Mouse (Mus musculus) erythroblast, adult 5-6 weeks (primary cell): ENCODE results near the gene Ccdc173. TPM values are rescaled to one million over a fixed set of nuclear protein-coding genes. Genes with fewer than 3 reads are reported as not detected.

Experiments used
- total RNA-seq, 2 experiments: library from RNA; stranded (forward) in 1 of 2; stranded (reverse) in 1 of 2; fragments of 150-400 nt in 1 of 2; fragments of 200-764, 138-1000 nt in 1 of 2; gene quantifications; 2 replicates each; pipeline versions ENCODE4 v1.2.3 to v1.2.4; 2015 to 2017; ENCODE audit warnings: low replicate concordance in 2 of 2

Gene Ccdc173
- total RNA-seq, 2 experiments from 2014 or later: 2.0 TPM; not detected in 1

Other genes with a start within 250 kb of the Ccdc173 start
- not detected in 2 replicates for gene Lrp2, start 203.5 kb downstream of the Ccdc173 start, total RNA-seq (2015; ENCODE audit: low replicate concordance)
- not detected in 2 replicates for gene Lrp2, start 203.5 kb downstream of the Ccdc173 start, total RNA-seq (2017; ENCODE audit: low replicate concordance)
- gene Bbs5, start 142.4 kb downstream of the Ccdc173 start, total RNA-seq (2015; ENCODE audit: low replicate concordance): not detected in 2 replicates
- gene Bbs5, start 142.4 kb downstream of the Ccdc173 start, total RNA-seq (2017; ENCODE audit: low replicate concordance): not detected in 2 replicates
- gene Klhl41, start 119.5 kb downstream of the Ccdc173 start, total RNA-seq (2015; ENCODE audit: low replicate concordance): 1.3 TPM in 1 of 2 replicates, not detected in the other
- gene Klhl41, start 119.5 kb downstream of the Ccdc173 start, total RNA-seq (2017; ENCODE audit: low replicate concordance): not detected in 2 replicates
- gene Fastkd1, start 76.1 kb downstream of the Ccdc173 start, total RNA-seq (2015; ENCODE audit: low replicate concordance): 4.2 and 5.0 TPM in 2 replicates
- 1.3 and 1.9 TPM in 2 replicates for gene Fastkd1, start 76.1 kb downstream of the Ccdc173 start, total RNA-seq (2017; ENCODE audit: low replicate concordance)
- 30.3 and 33.6 TPM in 2 replicates for gene Ppig, start 67.0 kb downstream of the Ccdc173 start, total RNA-seq (2015; ENCODE audit: low replicate concordance)
- 14.9 and 34.7 TPM in 2 replicates for gene Ppig, start 67.0 kb downstream of the Ccdc173 start, total RNA-seq (2017; ENCODE audit: low replicate concordance)
- 8.4 and 15.4 TPM in 2 replicates for gene Phospho2, start within 50 bp of the Ccdc173 start, total RNA-seq (2015; ENCODE audit: low replicate concordance)
- gene Phospho2, start within 50 bp of the Ccdc173 start, total RNA-seq (2017; ENCODE audit: low replicate concordance): 10.2 and 12.0 TPM in 2 replicates
- gene Klhl23, start 32.4 kb upstream of the Ccdc173 start, total RNA-seq (2015; ENCODE audit: low replicate concordance): 2.1 and 2.7 TPM in 2 replicates
- 3.6 and 10.4 TPM in 2 replicates for gene Klhl23, start 32.4 kb upstream of the Ccdc173 start, total RNA-seq (2017; ENCODE audit: low replicate concordance)
- gene Ssb, start 72.0 kb upstream of the Ccdc173 start, total RNA-seq (2015; ENCODE audit: low replicate concordance): 90.3 and 130 TPM in 2 replicates
- 98.7 and 161 TPM in 2 replicates for gene Ssb, start 72.0 kb upstream of the Ccdc173 start, total RNA-seq (2017; ENCODE audit: low replicate concordance)
- gene Mettl5, start 96.0 kb upstream of the Ccdc173 start, total RNA-seq (2015; ENCODE audit: low replicate concordance): 22.8 and 34.0 TPM in 2 replicates
- gene Mettl5, start 96.0 kb upstream of the Ccdc173 start, total RNA-seq (2017; ENCODE audit: low replicate concordance): 33.3 and 50.2 TPM in 2 replicates
- gene Ubr3, start 107.7 kb upstream of the Ccdc173 start, total RNA-seq (2015; ENCODE audit: low replicate concordance): 63.7 and 68.0 TPM in 2 replicates
- 83.7 and 117 TPM in 2 replicates for gene Ubr3, start 107.7 kb upstream of the Ccdc173 start, total RNA-seq (2017; ENCODE audit: low replicate concordance)
- gene Myo3b, start 249.6 kb upstream of the Ccdc173 start, total RNA-seq (2015; ENCODE audit: low replicate concordance): not detected in 2 replicates
- gene Myo3b, start 249.6 kb upstream of the Ccdc173 start, total RNA-seq (2017; ENCODE audit: low replicate concordance): not detected in 2 replicates